Mouse (Mus musculus) forebrain, embryonic 10.5 days (tissue): Measurements from ENCODE around the gene Selenoo. TPM values are rescaled to one million over a fixed set of nuclear protein-coding genes. Genes with fewer than 3 reads are reported as not detected.

ENCODE experiments used
- DNase-seq: peaks from one replicate; pipeline ENCODE4 v3.0.0-alpha.2; 2017; ENCODE audit warnings: low spot score; ENCODE audit errors: extremely low spot score
- H3K27ac ChIP-seq: fragments of 300-500 bp; sonication (generic); 2 replicates; pipeline ENCODE4 v1.5.1; 2016; ENCODE audit warnings: mild to moderate bottlenecking
- H3K27me3 ChIP-seq: fragments of 300-500 bp; sonication (generic); 2 replicates; pipeline ENCODE4 v1.6.1; 2016; ENCODE audit warnings: mild to moderate bottlenecking; ENCODE audit not compliant: poor library complexity, severe bottlenecking
- H3K36me3 ChIP-seq: fragments of 300-500 bp; sonication (generic); replicated peaks from 2 replicates; pipeline ENCODE4 v1.6.1; 2016; ENCODE audit warnings: mild to moderate bottlenecking, moderate library complexity
- H3K4me1 ChIP-seq: fragments of 300-500 bp; sonication (generic); 2 replicates; pipeline ENCODE4 v1.6.1; 2016
- H3K4me3 ChIP-seq: fragments of 300-500 bp; sonication (generic); 2 replicates; pipeline ENCODE4 v1.5.1; 2016; ENCODE audit warnings: mild to moderate bottlenecking, moderate library complexity
- H3K9me3 ChIP-seq: fragments of 300-500 bp; sonication (generic); 2 replicates; pipeline ENCODE4 v1.6.1; 2016; ENCODE audit warnings: mild to moderate bottlenecking, moderate library complexity
- WGBS: fragments of 180-500 bp; shearing (Covaris S2); methylation state at CpG from one replicate; pipeline ENCODE4 v1.1.7; 2016; 5-methylcytosine and 5-hydroxymethylcytosine counted together
- polyA plus RNA-seq: library from polyadenylated mRNA; unstranded; fragments of >200 nt; fragmentation: Nextera tagmentation; extraction: Ambion mirVana; gene quantifications from 2 replicates; pipeline ENCODE4 v1.2.1, GENCODE M21; 2016

The Selenoo gene
- polyA plus RNA-seq, 1 experiment from 2014 or later, result 14.4 TPM

DNA sequence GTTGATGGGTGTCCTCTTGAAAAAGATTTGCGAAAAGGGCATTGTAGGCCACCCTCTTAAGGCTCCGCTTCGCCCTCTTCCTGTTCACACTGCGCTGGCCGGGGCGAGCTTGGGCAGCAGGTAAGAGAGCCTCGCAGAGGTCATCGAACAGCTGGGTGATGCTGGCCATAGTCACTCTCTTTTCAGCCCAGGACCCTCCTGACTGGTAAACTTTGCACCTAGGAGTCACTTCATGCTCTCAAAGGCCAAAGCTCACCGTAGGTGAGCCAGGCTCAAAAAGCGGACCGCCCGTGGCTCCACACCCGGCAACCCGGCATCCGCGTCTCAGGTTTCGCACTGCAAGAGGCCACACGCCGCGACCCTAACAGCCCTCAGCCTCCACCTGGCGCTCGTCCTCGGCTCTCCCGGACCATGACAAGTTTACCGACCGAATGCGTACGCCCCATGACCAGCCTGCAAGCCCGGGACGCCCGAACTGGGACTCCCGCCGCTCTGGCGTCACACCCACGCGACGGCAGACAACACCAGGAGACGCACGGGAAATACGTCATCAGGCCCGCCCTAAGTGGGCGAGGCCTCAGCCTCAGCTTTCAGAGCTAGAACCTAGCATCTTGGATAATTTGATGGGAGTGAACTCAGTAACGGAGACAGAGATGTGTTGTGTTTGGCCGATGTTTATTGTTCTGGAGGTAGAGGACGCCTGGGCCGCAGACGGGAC is 33.9 kb downstream of the Selenoo start, which contains the start of gene Tubgcp6:
Tubgcp6 (minus strand) TSS at position 464 of the 718 bp plus-strand sequence.
- Histone ChIP-seq H3K4me3 (peak within 1 kb of the TSS; percentile 96), H3K27me3 (no peaks in the 10 kb centered on the region), H3K36me3 (peaks cover 50% of the 10 kb centered on the region), H3K4me1 (peaks cover 52% of the 10 kb centered on the region), H3K27ac (peak within 1 kb of the TSS; percentile 88), H3K9me3 (no peaks in the 10 kb centered on the region)
- WGBS, result under 1% methylated on average over 47 of the region's 47 CpGs
- peak; percentile 95 for DNase-seq

DNA sequence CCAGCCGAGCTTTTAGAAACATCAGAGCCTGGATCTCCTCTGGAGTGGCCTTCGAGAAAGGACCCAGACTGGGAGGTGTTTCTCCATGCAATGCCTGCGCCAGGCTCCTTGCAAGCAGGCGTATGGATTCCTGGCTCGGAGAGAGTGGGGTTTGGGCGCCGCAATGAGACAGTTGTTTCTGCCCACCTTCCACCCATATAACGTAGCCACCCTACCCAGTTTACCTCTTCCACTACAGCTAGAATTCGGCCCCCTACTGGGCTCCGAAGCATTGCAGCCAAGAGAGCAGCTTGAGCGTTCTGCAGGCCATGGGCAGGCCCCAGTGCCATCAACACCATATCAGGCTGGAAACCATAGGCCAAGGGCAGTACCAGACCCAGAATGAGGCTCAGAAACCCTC is 34.7 kb downstream of the Selenoo start:
- WGBS, result 51% methylated on average over 11 of the region's 11 CpGs
- Histone ChIP-seq H3K27me3 (no peaks in the 10 kb centered on the region), H3K27ac (peak overlapping the region; percentile 88), H3K9me3 (no peaks in the 10 kb centered on the region), H3K4me3 (peak overlapping the region; percentile 96), H3K4me1 (peaks cover 60% of the 10 kb centered on the region), H3K36me3 (peaks cover 42% of the 10 kb centered on the region)
- peak; percentile 26 for DNase-seq

DNA sequence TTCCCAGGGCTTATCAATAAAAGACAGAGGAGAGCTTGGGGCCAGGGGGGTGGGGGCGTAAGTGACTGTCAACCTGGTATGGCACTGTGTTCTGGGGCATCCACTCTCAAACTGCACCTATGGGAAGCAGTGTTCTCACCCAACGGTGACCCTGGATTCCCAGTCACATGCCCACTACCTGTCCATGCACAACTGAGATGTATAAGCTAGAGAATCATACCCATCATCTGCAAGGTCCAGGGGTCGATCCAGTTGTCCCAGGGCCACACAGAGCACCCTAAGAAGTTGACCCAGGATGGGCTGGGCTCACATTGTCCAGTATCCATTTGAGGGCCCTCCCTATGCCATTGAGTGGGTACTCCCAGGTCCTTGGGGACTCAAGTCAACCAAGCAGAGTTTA is 35.4 kb downstream of the Selenoo start:
- H3K4me1 ChIP-seq, result peaks cover 66% of the 10 kb centered on the region
- no peaks in the 10 kb centered on the region for H3K9me3 ChIP-seq
- peak overlapping the region; percentile 96; the same call in 1 of the 2 replicates for H3K4me3 ChIP-seq
- no peak for DNase-seq
- 91% methylated on average over 3 of the region's 3 CpGs for WGBS
- H3K27ac ChIP-seq, result no peak overlapping the region
- H3K27me3 ChIP-seq, result no peaks in the 10 kb centered on the region
- peaks cover 35% of the 10 kb centered on the region for H3K36me3 ChIP-seq

DNA sequence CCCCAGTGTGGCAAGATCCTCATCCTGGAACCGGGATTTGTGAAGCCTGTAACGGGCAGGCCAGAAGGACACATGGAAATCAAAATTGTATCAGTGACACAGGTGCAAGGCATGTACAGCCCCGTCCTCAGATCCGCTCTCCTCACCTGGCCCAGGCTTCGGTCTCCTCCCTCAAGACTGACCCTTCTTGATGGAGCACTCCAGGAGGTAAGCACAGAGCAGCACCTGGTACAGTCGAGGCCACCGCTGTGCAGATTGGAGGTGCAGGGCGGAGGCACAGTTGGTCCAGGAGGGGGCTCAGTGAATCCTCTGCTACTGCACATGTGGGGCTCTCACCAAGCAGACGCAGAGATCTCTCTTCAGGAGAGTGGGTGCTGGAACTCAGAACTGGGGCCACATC is 36.5 kb downstream of the Selenoo start:
- H3K36me3 ChIP-seq, result peaks cover 30% of the 10 kb centered on the region
- 94% methylated on average over 9 of the region's 9 CpGs for WGBS
- no peak overlapping the region for H3K27ac ChIP-seq
- H3K4me3 ChIP-seq, result peak overlapping the region; percentile 8; the same call in 1 of the 2 replicates
- DNase-seq, result no peak
- no peaks in the 10 kb centered on the region for H3K27me3 ChIP-seq
- H3K4me1 ChIP-seq, result peaks cover 56% of the 10 kb centered on the region
- no peaks in the 10 kb centered on the region for H3K9me3 ChIP-seq

DNA sequence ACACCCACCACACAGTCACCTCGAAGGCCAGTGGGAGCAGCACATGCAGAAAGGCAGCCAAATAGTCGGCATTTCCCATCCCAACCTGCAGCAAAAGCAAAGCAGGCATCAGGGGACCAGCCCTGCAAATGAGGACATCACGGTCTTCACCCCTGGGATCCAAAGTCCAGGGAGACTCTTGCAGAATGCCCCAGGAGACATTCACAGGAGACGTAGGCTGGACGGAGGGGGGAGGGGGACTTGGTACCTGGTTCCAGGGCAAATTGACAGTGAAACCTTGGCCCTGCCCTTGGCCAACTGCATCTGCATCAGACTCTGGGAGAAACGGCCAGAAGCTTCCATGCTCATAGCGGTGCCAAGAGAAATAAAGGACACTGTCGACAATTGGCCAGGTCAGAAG is 37.7 kb downstream of the Selenoo start:
- H3K4me3 ChIP-seq, result no peak overlapping the region
- no peak for DNase-seq
- no peaks in the 10 kb centered on the region for H3K9me3 ChIP-seq
- 94% methylated on average over 8 of the region's 8 CpGs for WGBS
- H3K4me1 ChIP-seq, result peaks cover 44% of the 10 kb centered on the region
- H3K27me3 ChIP-seq, result no peaks in the 10 kb centered on the region
- H3K36me3 ChIP-seq, result peaks cover 37% of the 10 kb centered on the region
- H3K27ac ChIP-seq, result no peak overlapping the region

DNA sequence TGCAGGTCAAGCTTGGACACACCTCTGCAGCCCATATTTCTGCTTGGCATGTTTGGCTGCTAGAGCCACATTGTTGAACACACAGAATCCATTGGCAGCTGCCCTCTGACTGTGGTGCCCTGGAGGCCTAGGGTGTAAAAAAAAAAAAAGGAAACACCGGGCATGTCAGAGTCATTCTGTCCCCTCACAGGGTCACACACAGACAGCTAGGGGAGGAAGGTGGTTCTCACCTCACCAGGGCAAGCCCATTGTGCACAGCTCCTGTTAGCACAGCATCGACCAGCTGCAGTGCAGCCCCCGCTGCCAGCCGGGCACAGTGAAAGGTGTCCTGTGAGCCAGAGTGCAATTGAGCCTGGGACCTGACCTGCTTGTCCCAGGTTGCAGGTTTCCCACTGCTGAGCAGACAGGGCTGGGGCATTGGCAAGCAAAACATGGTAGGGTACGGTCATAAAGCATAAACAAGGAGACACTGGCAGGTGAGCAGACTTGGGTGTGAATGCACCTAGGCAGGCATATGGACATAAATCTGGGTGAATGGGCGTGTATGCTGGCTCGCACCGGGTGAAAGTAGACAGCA is 38.6 kb downstream of the Selenoo start:
- no peak for DNase-seq
- H3K4me3 ChIP-seq, result peak overlapping the region; percentile 73
- H3K27me3 ChIP-seq, result no peaks in the 10 kb centered on the region
- peaks cover 35% of the 10 kb centered on the region for H3K4me1 ChIP-seq
- 92% methylated on average over 8 of the region's 8 CpGs for WGBS
- peaks cover 45% of the 10 kb centered on the region for H3K36me3 ChIP-seq
- peak overlapping the region; percentile 89 for H3K27ac ChIP-seq
- H3K9me3 ChIP-seq, result no peaks in the 10 kb centered on the region

DNA sequence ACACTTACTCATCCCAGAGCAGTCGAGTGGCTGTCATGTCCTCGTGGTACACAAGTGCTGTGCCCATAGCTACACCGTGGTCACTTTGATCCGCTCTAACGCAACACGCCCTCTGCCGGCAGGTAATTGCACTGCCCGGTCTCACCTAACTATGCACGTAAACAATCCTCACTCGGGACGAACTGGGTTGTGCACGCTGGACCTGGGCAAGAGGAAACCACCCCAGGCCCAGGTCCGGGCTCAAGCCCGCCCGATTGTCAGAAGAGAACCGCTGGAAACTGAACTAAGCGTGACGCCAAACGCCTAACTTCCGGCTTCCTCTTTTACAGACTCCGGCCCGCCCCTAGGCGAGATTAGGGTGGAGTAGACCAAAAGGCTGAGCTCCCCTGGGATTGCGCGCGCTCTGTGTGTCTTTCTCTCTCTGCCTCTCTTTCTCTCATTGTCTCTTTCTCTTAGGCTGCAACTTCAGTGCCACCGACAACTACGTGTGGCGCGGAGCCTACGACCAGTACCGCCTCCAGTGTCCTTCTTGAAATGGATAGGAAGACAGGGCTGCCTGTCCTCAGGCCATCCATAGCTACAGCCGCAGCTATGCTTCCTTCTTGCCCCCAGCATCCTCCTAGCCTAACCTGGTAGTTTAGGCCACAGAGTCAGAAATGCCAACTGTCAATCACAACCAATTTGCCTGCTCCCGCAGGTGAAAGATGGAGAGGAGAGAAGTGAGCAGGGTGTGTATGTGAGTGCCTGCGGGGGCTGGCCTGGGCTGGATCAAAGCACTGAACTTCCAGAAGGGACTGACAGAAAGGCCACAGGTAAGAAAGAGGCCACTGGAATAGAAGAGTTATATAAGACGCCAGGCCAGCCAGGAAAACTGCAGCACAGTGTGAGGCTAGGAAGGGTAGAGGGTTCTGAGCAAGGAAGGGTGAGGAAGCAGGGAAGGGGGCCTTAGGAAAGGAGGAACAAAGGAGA is 39.8 kb downstream of the Selenoo start, which contains the start of gene Hdac10:
Hdac10 (minus strand) TSS at position 319 of the 969 bp plus-strand sequence.
- DNase-seq, result peak; percentile 86
- peaks cover 54% of the 10 kb centered on the region for H3K36me3 ChIP-seq

DNA sequence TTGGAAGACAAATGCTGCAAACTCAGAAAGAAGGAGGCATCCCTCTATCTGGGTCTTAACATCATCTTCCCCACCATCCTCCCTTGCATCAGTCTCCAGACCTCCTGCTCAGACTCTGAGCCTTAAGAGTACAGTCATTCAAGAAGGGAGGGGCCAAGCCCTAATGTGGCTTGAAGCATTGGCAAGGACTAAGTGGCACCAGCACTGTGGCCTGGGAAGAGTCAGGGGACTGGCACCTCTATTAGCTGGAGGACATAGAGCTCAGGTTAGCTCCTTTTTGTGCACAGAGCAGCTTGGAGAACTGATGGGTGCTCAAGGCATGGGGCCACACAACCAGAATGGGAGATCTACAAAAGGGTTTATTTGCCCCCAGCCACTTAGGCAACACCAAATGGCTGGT is 41.4 kb downstream of the Selenoo start:
- H3K4me1 ChIP-seq, result peaks cover 24% of the 10 kb centered on the region
- peaks cover 57% of the 10 kb centered on the region for H3K36me3 ChIP-seq
- no peaks in the 10 kb centered on the region for H3K27me3 ChIP-seq
- no peak overlapping the region for H3K4me3 ChIP-seq
- no peaks in the 10 kb centered on the region for H3K9me3 ChIP-seq
- H3K27ac ChIP-seq, result no peak overlapping the region
- DNase-seq, result no peak

More for the DNA sequence above, 39.8 kb downstream of the Selenoo start, which contains the start of gene Hdac10:
- peak within 1 kb of the TSS; percentile 73 for H3K4me3 ChIP-seq
- peak within 1 kb of the TSS; percentile 89 for H3K27ac ChIP-seq
- 3% methylated on average over 36 of the region's 36 CpGs for WGBS
- H3K9me3 ChIP-seq, result no peaks in the 10 kb centered on the region
- H3K27me3 ChIP-seq, result no peaks in the 10 kb centered on the region
- peaks cover 29% of the 10 kb centered on the region for H3K4me1 ChIP-seq

DNA sequence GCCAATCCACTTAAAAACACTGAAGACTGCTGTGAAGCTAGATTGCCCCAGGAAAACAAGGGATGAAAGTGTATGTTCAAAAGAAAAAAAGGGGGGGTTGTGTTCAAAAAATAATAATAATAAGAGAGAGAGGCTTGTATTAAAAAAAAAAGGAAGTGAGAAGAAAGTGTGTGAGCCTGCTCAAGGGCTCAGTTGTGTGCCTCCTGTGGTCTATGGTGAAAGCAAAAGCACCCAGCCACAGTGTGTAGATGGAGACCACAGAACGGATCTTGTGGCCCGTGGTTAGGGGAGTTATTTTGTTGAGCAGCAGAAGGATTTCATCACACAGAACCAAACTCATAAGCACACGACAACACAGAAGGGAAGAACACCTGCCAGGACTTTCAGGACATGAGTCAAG is 42.4 kb downstream of the Selenoo start:
- peaks cover 59% of the 10 kb centered on the region for H3K36me3 ChIP-seq
- H3K9me3 ChIP-seq, result no peaks in the 10 kb centered on the region
- no peak overlapping the region for H3K27ac ChIP-seq
- H3K27me3 ChIP-seq, result no peaks in the 10 kb centered on the region
- no peak for DNase-seq
- WGBS, result 98% methylated on average over 3 of the region's 3 CpGs
- peaks cover 24% of the 10 kb centered on the region for H3K4me1 ChIP-seq
- H3K4me3 ChIP-seq, result no peak overlapping the region

DNA sequence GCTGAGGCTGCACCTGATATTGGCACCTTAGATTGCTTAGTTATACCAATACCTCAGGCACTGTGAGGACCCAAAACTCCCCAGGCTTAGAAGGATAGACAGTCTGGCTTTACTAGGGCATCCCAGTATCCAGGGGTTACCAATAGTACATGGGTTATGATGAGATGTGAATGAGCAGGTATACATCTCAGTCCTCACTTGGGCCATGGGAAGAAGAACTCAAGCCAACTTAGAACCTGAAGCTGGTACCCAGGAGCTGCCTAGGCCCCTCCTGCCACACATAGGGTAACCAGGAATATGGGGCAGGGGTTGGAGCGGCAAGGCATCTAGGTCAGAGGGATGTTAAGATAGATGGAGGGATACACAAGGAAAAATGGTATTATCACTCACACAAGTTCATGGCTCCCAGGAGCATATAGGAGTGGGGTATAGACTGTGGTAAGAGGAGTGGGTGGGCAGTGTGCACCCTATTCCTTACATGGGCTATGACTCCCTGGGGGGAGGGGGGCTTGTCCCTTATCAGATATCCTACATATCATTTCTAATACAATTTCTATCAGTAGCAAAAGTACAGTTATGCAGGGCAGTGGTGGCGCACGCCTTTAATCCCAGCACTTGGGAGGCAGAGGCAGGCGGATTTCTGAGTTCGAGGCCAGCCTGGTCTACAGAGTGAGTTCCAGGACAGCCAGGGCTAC is 47.7 kb downstream of the Selenoo start:
- H3K36me3 ChIP-seq, result peaks cover 46% of the 10 kb centered on the region
- WGBS, result 92% methylated on average over 5 of the region's 5 CpGs
- H3K27ac ChIP-seq, result no peak overlapping the region
- no peak for DNase-seq
- H3K9me3 ChIP-seq, result no peaks in the 10 kb centered on the region
- H3K4me3 ChIP-seq, result no peak overlapping the region
- H3K27me3 ChIP-seq, result peaks cover 30% of the 10 kb centered on the region
- peaks cover 44% of the 10 kb centered on the region for H3K4me1 ChIP-seq

DNA sequence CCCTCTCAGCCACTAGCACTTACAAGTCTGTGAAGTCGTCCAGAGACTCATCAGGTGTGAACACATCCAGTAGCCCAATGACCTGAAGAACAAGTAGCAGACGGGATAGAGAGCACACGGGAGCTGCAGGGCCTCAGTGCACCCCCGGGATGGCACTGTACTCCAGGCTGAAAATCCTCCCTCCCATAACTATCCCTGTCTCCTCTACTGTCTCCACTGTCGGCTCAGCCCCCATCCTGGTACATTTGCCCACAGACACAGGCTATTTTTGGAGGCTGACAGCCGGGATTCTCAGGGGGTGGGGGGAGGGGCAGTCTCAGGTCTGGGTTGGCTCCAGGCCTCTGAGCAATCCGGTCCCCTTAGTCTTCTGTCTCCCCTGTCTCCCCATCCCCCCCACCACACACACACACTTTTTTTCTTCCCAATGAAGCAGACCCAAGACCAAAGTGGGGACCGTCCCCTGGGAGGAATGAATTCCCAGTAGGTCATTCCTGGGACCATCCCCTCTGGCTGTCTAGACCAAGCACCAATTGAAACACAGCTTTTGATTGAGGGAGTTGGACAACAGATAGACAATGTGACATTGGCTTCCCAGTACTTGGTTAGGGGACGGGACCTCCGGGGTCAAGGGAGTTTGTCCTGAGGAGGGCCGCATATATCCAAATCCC is 48.6 kb downstream of the Selenoo start:
- DNase-seq, result no peak
- peak overlapping the region; percentile 3; the same call in 1 of the 2 replicates for H3K4me3 ChIP-seq
- peaks cover 42% of the 10 kb centered on the region for H3K36me3 ChIP-seq
- peaks cover 38% of the 10 kb centered on the region for H3K27me3 ChIP-seq
- H3K9me3 ChIP-seq, result no peaks in the 10 kb centered on the region
- WGBS, result 81% methylated on average over 11 of the region's 11 CpGs
- H3K4me1 ChIP-seq, result peaks cover 53% of the 10 kb centered on the region
- no peak overlapping the region for H3K27ac ChIP-seq

DNA sequence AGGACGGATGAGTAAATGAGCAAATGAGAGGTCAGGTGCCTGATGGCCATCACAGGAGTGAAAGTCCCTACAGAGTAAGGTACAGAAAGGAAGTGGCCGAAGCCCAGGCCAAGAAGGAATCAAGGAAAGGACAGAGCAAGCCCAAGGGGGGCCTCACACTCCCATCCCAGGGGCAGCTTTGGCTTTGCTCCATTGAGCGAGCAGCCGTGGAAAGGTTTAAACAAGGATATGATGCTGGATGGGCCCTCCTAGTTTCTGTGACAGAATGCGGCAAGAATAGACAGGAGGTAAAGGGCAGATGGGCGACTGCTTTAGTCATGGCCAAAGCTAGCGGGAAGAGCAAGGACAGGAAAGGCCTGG is 49.1 kb downstream of the Selenoo start:
- peaks cover 42% of the 10 kb centered on the region for H3K36me3 ChIP-seq
- 90% methylated on average over 7 of the region's 7 CpGs for WGBS
- H3K27ac ChIP-seq, result no peak overlapping the region
- no peak for DNase-seq
- peaks cover 53% of the 10 kb centered on the region for H3K4me1 ChIP-seq
- peaks cover 41% of the 10 kb centered on the region for H3K27me3 ChIP-seq
- 0 out of 2 replicates have a peak overlapping the region, but pooled peaks have one; percentile 3 for H3K4me3 ChIP-seq
- H3K9me3 ChIP-seq, result no peaks in the 10 kb centered on the region
